Mouse (Mus musculus) liver, adult 2 months (tissue): Measurements from ENCODE around the gene Ube2j2. TPM values are rescaled to one million over a fixed set of nuclear protein-coding genes. Genes with fewer than 3 reads are reported as not detected.

Source experiments
- DNase-seq: peaks from one replicate; pipeline ENCODE4 v3.0.0-alpha.2; 2011; ENCODE audit warnings: low read depth, low spot score; ENCODE audit errors: extremely low read depth
- H3K27ac ChIP-seq: fragments of 200-500 bp; replicated peaks from 2 replicates; pipeline ENCODE4 v1.5.1; 2012; ENCODE audit warnings: low read depth, mild to moderate bottlenecking, control low read depth, inconsistent platforms, low read length; ENCODE audit not compliant: insufficient read depth
- H3K27me3 ChIP-seq: fragments of 200-500 bp; 2 replicates; pipeline ENCODE4 v1.6.1; 2012; ENCODE audit warnings: mild to moderate bottlenecking, moderate library complexity, low read length, inconsistent platforms; ENCODE audit not compliant: control insufficient read depth, insufficient read depth
- H3K36me3 ChIP-seq: fragments of 200-500 bp; 2 replicates; pipeline ENCODE4 v1.6.1; 2012; ENCODE audit warnings: low read length, inconsistent platforms; ENCODE audit not compliant: control insufficient read depth, insufficient read depth
- H3K4me1 ChIP-seq: fragments of 200-500 bp; 2 replicates; pipeline ENCODE4 v1.6.1; 2011; ENCODE audit warnings: low read length; ENCODE audit not compliant: control insufficient read depth, insufficient read depth
- H3K4me3 ChIP-seq: fragments of 200-500 bp; 2 replicates; pipeline ENCODE4 v1.5.1; 2011; ENCODE audit warnings: low read depth, mild to moderate bottlenecking, control low read depth, low read length, moderate library complexity; ENCODE audit not compliant: insufficient read depth
- H3K79me2 ChIP-seq: fragments of 200-500 bp; 2 replicates; pipeline ENCODE4 v1.6.1; 2012; ENCODE audit warnings: inconsistent platforms, mild to moderate bottlenecking, low read length, moderate library complexity; ENCODE audit not compliant: control insufficient read depth, insufficient read depth
- H3K9ac ChIP-seq: fragments of 200-500 bp; 2 replicates; pipeline ENCODE4 v1.6.1; 2012; ENCODE audit warnings: low read depth, mild to moderate bottlenecking, control low read depth, inconsistent platforms, low read length
- CTCF ChIP-seq: fragments of 200-500 bp; IDR thresholded peaks from 2 replicates; pipeline ENCODE4 v1.5.1; 2011; ENCODE audit warnings: low read depth, low read length, control low read depth
- POLR2A ChIP-seq: fragments of 200-500 bp; IDR thresholded peaks from 2 replicates; pipeline ENCODE4 v1.6.1; 2011; ENCODE audit warnings: low read length, control low read depth; ENCODE audit not compliant: insufficient read depth; ENCODE audit errors: extremely low read depth
- WGBS: fragments of 180-500 bp; shearing (Covaris S2); methylation state at CpG from one replicate; pipeline ENCODE4 v1.1.7; 2018; 5-methylcytosine and 5-hydroxymethylcytosine counted together
- polyA plus RNA-seq: library from polyadenylated mRNA; depleted of rRNA; stranded (reverse); fragments of >200 nt; gene quantifications from 2 replicates; pipeline ENCODE4 v1.2.3, GENCODE M21; 2012
- total RNA-seq: library from RNA; depleted of rRNA; stranded (reverse); fragments of >200 nt; gene quantifications from 2 replicates; pipeline ENCODE4 v1.2.3, GENCODE M21; 2014

Ube2j2 gene
- total and polyA plus RNA-seq, 2 experiments, result 21.6 to 46.1 TPM

DNA sequence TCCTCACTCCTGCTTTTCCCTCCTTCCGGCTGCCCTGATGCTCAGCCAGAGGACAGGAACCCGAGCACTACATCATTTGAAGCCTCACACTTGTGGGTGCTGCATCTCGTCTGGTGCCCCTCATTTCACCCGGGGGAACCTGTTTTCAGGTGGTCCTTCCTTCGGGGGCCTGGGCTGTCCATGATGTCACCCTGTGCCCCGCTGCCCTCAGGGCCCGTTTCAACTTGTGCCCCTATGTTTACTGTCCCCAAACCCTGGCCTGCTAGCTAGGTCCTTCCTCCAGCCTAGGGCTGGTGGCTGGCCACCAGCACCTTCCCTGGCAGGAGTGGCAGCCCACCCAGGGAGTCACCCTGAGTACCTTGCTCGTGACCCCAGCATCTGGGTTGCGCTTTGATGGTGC is 37.5 kb upstream of the Ube2j2 start:
- no peak for DNase-seq
- H3K79me2 ChIP-seq, result no peaks in the 10 kb centered on the region
- WGBS, result 91% methylated on average over 9 of the region's 9 CpGs
- H3K27me3 ChIP-seq, result no peaks in the 10 kb centered on the region
- no peaks in the 10 kb centered on the region for H3K4me1 ChIP-seq
- no peak overlapping the region for H3K4me3 ChIP-seq
- no peak for TF ChIP-seq CTCF
- no peak for TF ChIP-seq POLR2A
- H3K27ac ChIP-seq, result no peak overlapping the region
- H3K36me3 ChIP-seq, result no peaks in the 10 kb centered on the region
- H3K9ac ChIP-seq, result no peak overlapping the region

DNA sequence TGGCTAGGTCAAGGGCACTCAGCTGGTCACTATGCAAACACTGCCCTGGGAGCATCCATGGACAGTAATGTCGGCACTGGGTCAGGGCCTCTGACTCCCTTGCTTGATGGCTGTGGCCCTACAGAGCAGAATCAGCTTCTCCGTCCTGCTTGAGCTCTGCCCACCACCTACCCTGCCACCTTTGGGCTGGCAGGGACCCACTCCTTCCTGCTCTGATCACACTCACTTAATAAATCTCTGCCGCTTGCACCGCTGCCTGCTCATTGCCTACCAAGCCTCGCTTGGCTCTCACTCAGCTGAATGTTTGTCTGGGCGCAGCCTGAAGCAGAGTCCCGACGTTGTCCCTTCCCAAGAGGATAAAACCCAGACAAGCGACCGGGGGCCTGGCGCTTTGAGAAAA is 36.6 kb upstream of the Ube2j2 start:
- 55% methylated on average over 11 of the region's 11 CpGs for WGBS
- DNase-seq, result no peak
- Histone ChIP-seq H3K9ac (no peak overlapping the region), H3K4me3 (no peak overlapping the region), H3K36me3 (no peaks in the 10 kb centered on the region), H3K27me3 (no peaks in the 10 kb centered on the region), H3K79me2 (no peaks in the 10 kb centered on the region), H3K4me1 (no peaks in the 10 kb centered on the region), H3K27ac (no peak overlapping the region)
- TF ChIP-seq POLR2A (no peak), CTCF (no peak)

DNA sequence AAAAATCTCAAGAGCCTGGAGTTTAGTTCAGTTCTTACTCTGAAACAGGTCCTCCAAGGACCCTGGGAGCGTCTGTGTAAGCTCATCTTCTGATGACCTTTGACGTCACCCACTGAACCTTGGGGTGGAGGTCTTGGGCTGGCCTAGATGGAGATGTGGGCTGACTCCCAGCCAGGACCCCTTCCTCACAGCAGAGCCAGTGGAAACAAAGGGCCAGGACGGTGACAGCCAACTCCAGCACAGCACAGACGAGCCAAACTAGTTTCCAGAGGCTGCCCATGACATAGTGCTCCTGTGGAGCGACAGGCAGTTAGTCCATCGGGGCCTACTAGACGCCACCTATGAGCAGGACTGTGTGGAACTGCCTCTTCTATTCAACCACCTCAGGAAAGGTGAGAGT is 35.4 kb upstream of the Ube2j2 start:
- no peak for DNase-seq
- Histone ChIP-seq H3K4me3 (no peak overlapping the region), H3K4me1 (no peaks in the 10 kb centered on the region), H3K27ac (no peak overlapping the region), H3K27me3 (no peaks in the 10 kb centered on the region), H3K79me2 (no peaks in the 10 kb centered on the region), H3K9ac (no peak overlapping the region), H3K36me3 (no peaks in the 10 kb centered on the region)
- TF ChIP-seq CTCF (no peak), POLR2A (no peak)
- 84% methylated on average over 7 of the region's 7 CpGs for WGBS

- H3K9ac ChIP-seq, result no peak overlapping the region
- no peaks in the 10 kb centered on the region for H3K27me3 ChIP-seq
- no peaks in the 10 kb centered on the region for H3K4me1 ChIP-seq
- H3K4me3 ChIP-seq, result no peak overlapping the region
- no peaks in the 10 kb centered on the region for H3K79me2 ChIP-seq
- no peaks in the 10 kb centered on the region for H3K36me3 ChIP-seq
- no peak for TF ChIP-seq POLR2A
- 92% methylated on average over 4 of the region's 4 CpGs for WGBS
- no peak overlapping the region for H3K27ac ChIP-seq
- DNase-seq, result no peak
These were observed 34.9 kb upstream of the Ube2j2 start for GRCm38 (mm10) chr4:155908751-155909150.

- no peaks in the 10 kb centered on the region for H3K36me3 ChIP-seq
- DNase-seq, result no peak
- TF ChIP-seq CTCF (no peak), POLR2A (no peak)
- H3K27ac ChIP-seq, result no peak overlapping the region
- H3K79me2 ChIP-seq, result no peaks in the 10 kb centered on the region; the same call in 1 of the 2 replicates
- no peak overlapping the region for H3K4me3 ChIP-seq
- H3K4me1 ChIP-seq, result no peaks in the 10 kb centered on the region
- H3K27me3 ChIP-seq, result no peaks in the 10 kb centered on the region
- H3K9ac ChIP-seq, result no peak overlapping the region
- 78% methylated on average over 1 of the region's 1 CpGs for WGBS
These were observed 11.6 kb upstream of the Ube2j2 start for GRCm38 (mm10) chr4:155932031-155932430.

- H3K9ac ChIP-seq, result peak overlapping the region; percentile 65
- no peaks in the 10 kb centered on the region for H3K27me3 ChIP-seq
- peak overlapping the region; percentile 75 for H3K4me3 ChIP-seq
- no peak for TF ChIP-seq POLR2A
- TF ChIP-seq CTCF, result no peak
- H3K4me1 ChIP-seq, result peaks cover 15% of the 10 kb centered on the region
- peaks cover 30% of the 10 kb centered on the region; the same call in 1 of the 2 replicates for H3K79me2 ChIP-seq
- 3% methylated on average over 17 of the region's 17 CpGs for WGBS
- no peak for DNase-seq
- peak overlapping the region; percentile 75 for H3K27ac ChIP-seq
- H3K36me3 ChIP-seq, result no peaks in the 10 kb centered on the region
These were observed 580 bp upstream of the Ube2j2 start for GRCm38 (mm10) chr4:155943049-155943452.
